Mouse (Mus musculus) G1E (cell line): ENCODE data around the gene Slc38a3.

Experiments used
- CTCF ChIP-seq: IDR thresholded peaks from 2 replicates; pipeline ENCODE4 v1.5.1; 2012; ENCODE audit warnings: low read depth, low read length, inconsistent platforms, mixed read lengths
- GATA1 ChIP-seq: IDR thresholded peaks from 2 replicates; pipeline ENCODE4 v1.6.1; 2012; ENCODE audit warnings: borderline replicate concordance, low read length, inconsistent platforms, mixed read lengths
- POLR2AphosphoS5 ChIP-seq: IDR thresholded peaks from 2 replicates; pipeline ENCODE4 v1.6.1; 2012; ENCODE audit warnings: low read depth, low read length, inconsistent platforms; ENCODE audit not compliant: insufficient replicate concordance

DNA sequence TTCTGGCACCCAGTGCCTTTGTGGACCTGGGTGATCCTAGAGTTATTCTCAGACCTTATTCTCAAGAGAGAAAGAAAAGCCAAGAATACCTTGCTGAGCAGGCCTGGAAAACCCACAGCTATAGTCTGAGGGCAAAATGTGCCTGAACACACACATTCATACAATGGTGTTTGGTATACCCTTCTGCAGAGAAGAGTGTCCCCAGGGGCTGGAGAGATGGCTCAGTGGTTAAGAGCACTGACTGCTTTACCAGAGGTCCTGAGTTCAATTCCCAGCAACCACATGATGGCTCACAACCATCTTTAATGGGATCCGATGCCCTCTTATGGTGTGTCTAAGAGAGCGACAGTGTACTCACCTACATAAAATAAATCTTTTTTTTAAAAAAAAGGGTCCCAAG, 9.5 kb upstream of the Slc38a3 start:
- no peak for TF ChIP-seq POLR2AphosphoS5
- no peak for TF ChIP-seq CTCF
- no peak for TF ChIP-seq GATA1
